Mouse (Mus musculus) C2C12 (cell line): ENCODE data around the gene Hoxa3.

Experiments used
- CEBPB ChIP-seq: IDR thresholded peaks from one replicate; pipeline ENCODE4 v1.6.1; 2011; ENCODE audit warnings: low read depth, mild to moderate bottlenecking, control low read depth, moderate library complexity
- CTCF ChIP-seq: IDR thresholded peaks from one replicate; pipeline ENCODE4 v1.5.1; 2011; ENCODE audit not compliant: control insufficient read depth, insufficient read depth, insufficient read length
- MAX ChIP-seq: IDR thresholded peaks from one replicate; pipeline ENCODE4 v1.6.1; 2011; ENCODE audit warnings: mild to moderate bottlenecking, control low read depth
- MYOD1 ChIP-seq: IDR thresholded peaks from one replicate; pipeline ENCODE4 v1.6.1; 2011; ENCODE audit warnings: low read depth; ENCODE audit not compliant: control insufficient read depth, insufficient read length
- USF1 ChIP-seq: IDR thresholded peaks from one replicate; pipeline ENCODE4 v1.6.1; 2011; ENCODE audit warnings: low read depth, mild to moderate bottlenecking, control low read depth, moderate library complexity

- no peak for TF ChIP-seq CEBPB
- TF ChIP-seq CTCF: no peak
- TF ChIP-seq MYOD1: no peak
- TF ChIP-seq USF1: no peak
- no peak for TF ChIP-seq MAX
Measured at GRCm38 (mm10) chr6:52123673-52124072, 89.5 kb downstream of the Hoxa3 start.
